Mouse (Mus musculus) layer of hippocampus, adult 18-20 months (tissue): ENCODE data around the gene Depdc1b. TPM values are rescaled to one million over a fixed set of nuclear protein-coding genes. Genes with fewer than 3 reads are reported as not detected.

Experiments
- DNase-seq, 2 experiments: peaks; one replicate each; pipeline ENCODE4 v3.0.0; 2022; ENCODE audit warnings: low spot score in 2 of 2
- total RNA-seq, 2 experiments: library from RNA; stranded (reverse); gene quantifications; 2 replicates each; pipeline ENCODE4 v1.2.3; 2021

Depdc1b gene
- total RNA-seq, 2 experiments from 2014 or later, result 0.32 to 0.58 TPM

- no peak for DNase-seq
Observed at GRCm38 (mm10) chr13:108316487-108316903, 363 bp downstream of the Depdc1b start.

- no peak for DNase-seq
Observed at GRCm38 (mm10) chr13:108317414-108317813, 1.3 kb downstream of the Depdc1b start.

- DNase-seq, result no peak
Observed at GRCm38 (mm10) chr13:108319028-108319427, 2.9 kb downstream of the Depdc1b start.

- no peak for DNase-seq
Observed at GRCm38 (mm10) chr13:108320216-108320615, 4.1 kb downstream of the Depdc1b start.

GRCm38 (mm10) chr13:108322466-108322865 lies 6.3 kb downstream of the Depdc1b start:
- DNase-seq, result no peak

- no peak for DNase-seq
Observed at GRCm38 (mm10) chr13:108323317-108323716, 7.2 kb downstream of the Depdc1b start.

GRCm38 (mm10) chr13:108323866-108324829 lies 8.0 kb downstream of the Depdc1b start:
- DNase-seq, result peak in 1 of 2 experiments; percentile 21

- DNase-seq, result no peak
Observed at GRCm38 (mm10) chr13:108325871-108326270, 9.7 kb downstream of the Depdc1b start.

- no peak for DNase-seq
Observed at GRCm38 (mm10) chr13:108326351-108326750, 10.2 kb downstream of the Depdc1b start.

GRCm38 (mm10) chr13:108327047-108327446 lies 10.9 kb downstream of the Depdc1b start:
- DNase-seq, result no peak

GRCm38 (mm10) chr13:108328406-108329180 lies 12.5 kb downstream of the Depdc1b start:
- DNase-seq, result no peak

- DNase-seq, result peak in 1 of 2 experiments; percentile 22
Observed at GRCm38 (mm10) chr13:108329693-108330092, 13.6 kb downstream of the Depdc1b start.

- DNase-seq, result no peak
Observed at GRCm38 (mm10) chr13:108335257-108336003, 19.3 kb downstream of the Depdc1b start.

GRCm38 (mm10) chr13:108336192-108336591 lies 20.1 kb downstream of the Depdc1b start:
- no peak for DNase-seq

GRCm38 (mm10) chr13:108337340-108337739 lies 21.2 kb downstream of the Depdc1b start:
- DNase-seq, result no peak

GRCm38 (mm10) chr13:108338076-108338836 lies 22.1 kb downstream of the Depdc1b start:
- no peak for DNase-seq

- no peak for DNase-seq
Observed at GRCm38 (mm10) chr13:108339907-108340596, 23.9 kb downstream of the Depdc1b start.

- DNase-seq, result no peak
Observed at GRCm38 (mm10) chr13:108341585-108341984, 25.5 kb downstream of the Depdc1b start.

GRCm38 (mm10) chr13:108345756-108346155 lies 29.6 kb downstream of the Depdc1b start:
- no peak for DNase-seq

GRCm38 (mm10) chr13:108347016-108347415 lies 30.9 kb downstream of the Depdc1b start:
- DNase-seq, result peak; percentile 28 to 41
